Comparison of ENCODE assay signal across 18 mouse cellular contexts in the genomic region with DNA sequence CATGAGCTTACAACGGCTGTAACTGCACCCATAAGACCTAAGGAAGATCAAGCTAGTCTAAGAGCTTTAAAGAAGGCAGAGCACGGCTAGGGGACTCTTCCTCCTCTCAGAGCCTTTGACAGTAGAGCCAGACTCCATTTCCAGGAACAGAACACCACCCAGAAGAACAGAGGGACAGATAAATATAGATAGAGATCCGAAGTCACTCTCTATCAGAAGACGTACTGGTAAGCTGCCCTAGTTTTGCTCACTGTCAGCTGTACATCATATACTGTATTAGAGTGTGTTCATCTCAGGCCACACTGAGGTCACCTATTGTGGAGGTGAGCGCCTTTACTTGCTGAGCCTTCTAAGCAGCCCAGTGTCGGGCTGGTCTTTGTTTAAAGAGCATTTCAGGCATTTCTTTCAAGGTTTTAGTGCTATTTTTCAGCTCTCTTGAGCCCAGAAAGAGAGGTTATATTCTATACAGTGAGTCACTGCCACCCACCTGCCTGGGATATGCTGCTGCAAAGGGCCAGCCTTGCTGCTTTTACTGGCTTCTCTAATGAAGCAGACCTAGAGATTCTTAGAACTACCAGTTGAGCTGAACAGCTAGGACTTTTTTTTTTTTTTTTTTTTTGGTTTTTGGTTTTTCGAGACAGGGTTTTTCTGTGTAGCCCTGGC. TPM values are rescaled to one million over a fixed set of nuclear protein-coding genes. Genes with fewer than 3 reads are reported as not detected.
A peak's percentile ranks its signal among the peaks of the same experiment; 100 is the strongest.
DNase-seq lines count a peak whose midpoint lies in the region; ATAC-seq and TF ChIP-seq lines count a peak whose summit lies in the region.
"Had no signal": no experiment of that assay in that cellular context is flagged by ENCODE, and none has a peak within 500 bp of the region (broad histone marks: within the 10 kb centered on the region; RNA-seq: fewer than 3 reads in every experiment).

No protein-coding gene starts in this region.

- H3K4me2 ChIP-seq in liver, postnatal 0 days (ENCODE audit: low read depth, low read length), result peak overlapping the region; percentile 4; the same call in 1 of the 2 replicates
- H3K4me2 ChIP-seq: heart, embryonic 15.5 days; hindbrain, embryonic 14.5 days; stomach, embryonic 15.5 days had no signal

- H3K27me3 ChIP-seq in liver, postnatal 0 days (ENCODE audit: insufficient read depth, low read length), result no peaks in the 10 kb centered on the region
- H3K27me3 ChIP-seq: heart, embryonic 15.5 days; stomach, embryonic 15.5 days had no signal

- intact Hi-C loops in left cerebral cortex, postnatal 10 days (cut with DNase I), result no loop called here

- TF ChIP-seq EP300 in liver, postnatal 0 days (IDR thresholded peaks at IDR 0.05; ENCODE audit: low read depth), result no peak

- H3K36me3 ChIP-seq in liver, postnatal 0 days (replicated peaks; ENCODE audit: insufficient read depth, low read length), result peaks cover 60% of the 10 kb centered on the region

- peaks cover 22% of the 10 kb centered on the region for H3K4me1 ChIP-seq in liver, postnatal 0 days (ENCODE audit: insufficient read depth)
- H3K4me1 ChIP-seq: forebrain, embryonic 10.5 days; stomach, embryonic 15.5 days had no signal

- H3K9ac ChIP-seq in liver, postnatal 0 days (replicated peaks), result no peak overlapping the region
- H3K9ac ChIP-seq: heart, embryonic 15.5 days; hindbrain, embryonic 14.5 days; stomach, embryonic 15.5 days had no signal

- H3K27ac ChIP-seq in liver, postnatal 0 days (ENCODE audit: low read depth), result peak overlapping the region; percentile 63
- H3K27ac ChIP-seq: forebrain, embryonic 10.5 days; heart, embryonic 15.5 days; hindbrain, embryonic 14.5 days; stomach, embryonic 15.5 days had no signal

- no peak for ATAC-seq in liver, postnatal 0 days

- DNase-seq in left cerebral cortex, adult 11 months (ENCODE audit: low spot score), result peak; percentile 47
- no peak for DNase-seq in left cerebral cortex, postnatal 10 days (ENCODE audit: extremely low spot score in 1 of 2, low spot score in 2 of 2)
- DNase-seq in brain, adult 2 months (ENCODE audit: low read depth, low spot score), result peak; percentile 83
- DNase-seq in left cerebral cortex, adult 9 months (ENCODE audit: low spot score in 2 of 2), result peak; percentile 59 to 76
- no peak for DNase-seq in liver, postnatal 0 days
- DNase-seq in adrenal gland, adult (ENCODE audit: inconsistent age in 2 of 2, low spot score in 1 of 2), result no peak
- DNase-seq in kidney, adult 8-10 months, result no peak
- DNase-seq: adrenal gland, adult 2 months; cerebellum, postnatal 10 days; gastrocnemius, postnatal 25 days; kidney, postnatal 4 days; thymus, postnatal 25 days had no signal

- H3K9me3 ChIP-seq in liver, postnatal 0 days (ENCODE audit: low read length), result no peaks in the 10 kb centered on the region
- H3K9me3 ChIP-seq: forebrain, embryonic 10.5 days; heart, embryonic 15.5 days; stomach, embryonic 15.5 days had no signal

- WGBS in liver, postnatal 0 days (ENCODE audit: insufficient replicate concordance), result 70% methylated on average over 7 of the region's 7 CpGs

- H3K4me3 ChIP-seq in liver, postnatal 0 days (ENCODE audit: low read depth, low read length), result no peak overlapping the region
- H3K4me3 ChIP-seq: forebrain, embryonic 10.5 days; heart, embryonic 15.5 days; stomach, embryonic 15.5 days had no signal

- no peak for TF ChIP-seq CTCF in liver, postnatal 0 days (IDR thresholded peaks at IDR 0.05; ENCODE audit: low read depth)

RNA-seq across cellular contexts. Expression of gene Aco2, which starts 19.2 kb away (rescaled TPM):
- 100 to 1,000 TPM; 392 to 412 TPM for total RNA-seq in left cerebral cortex, postnatal 10 days (2021)
- 86.7 and 87.0 TPM in 2 replicates for polyA plus RNA-seq in liver, postnatal 0 days (2015; fragmentation: Nextera tagmentation; extraction: Ambion mirVana)

RNA-seq across cellular contexts. Expression of gene Phf5a, which starts 19.6 kb away (rescaled TPM):
- 10 to 100 TPM; 42.6 to 44.5 TPM for total RNA-seq in left cerebral cortex, postnatal 10 days (2021)
- polyA plus RNA-seq in liver, postnatal 0 days (2015; fragmentation: Nextera tagmentation; extraction: Ambion mirVana), result 61.5 and 63.0 TPM in 2 replicates

RNA-seq across cellular contexts. Expression of gene Tob2, which starts 32.7 kb away (rescaled TPM):
- 10 to 100 TPM; 25.5 to 29.9 TPM for total RNA-seq in left cerebral cortex, postnatal 10 days (2021)
- 10.9 and 12.3 TPM in 2 replicates for polyA plus RNA-seq in liver, postnatal 0 days (2015; fragmentation: Nextera tagmentation; extraction: Ambion mirVana)

RNA-seq across cellular contexts. Expression of gene Polr3h, which starts 34.8 kb away (rescaled TPM):
- 10 to 100 TPM; 44.8 to 55.0 TPM for total RNA-seq in left cerebral cortex, postnatal 10 days (2021)
- polyA plus RNA-seq in liver, postnatal 0 days (2015; fragmentation: Nextera tagmentation; extraction: Ambion mirVana), result 57.0 and 57.3 TPM in 2 replicates

RNA-seq across cellular contexts. Expression of gene Csdc2, which starts 45.3 kb away (rescaled TPM):
- total RNA-seq in left cerebral cortex, postnatal 10 days (2021), result 100 to 1,000 TPM; 154 to 156 TPM
- polyA plus RNA-seq in liver, postnatal 0 days (2015; fragmentation: Nextera tagmentation; extraction: Ambion mirVana), result 0.52 and 0.59 TPM in 2 replicates
- total RNA-seq: megakaryocyte-erythroid progenitor cell, adult 5-6 weeks; neutrophil, adult 5-6 weeks had no signal

Comparison
In these comparisons a context has a peak if more than half of its experiments do, and no peak if none do; other contexts are left out.
1. DNase-seq: peak in left cerebral cortex, adult 11 months (single experiment), brain, adult 2 months (single experiment) and left cerebral cortex, adult 9 months (2 of 2); none in left cerebral cortex, postnatal 10 days (0 of 2), liver, postnatal 0 days (single experiment), adrenal gland, adult (0 of 2) and kidney, adult 8-10 months (0 of 2).